Mouse (Mus musculus): ENCODE measurements around the gene Chrdl2. TPM values are rescaled to one million over a fixed set of nuclear protein-coding genes. Genes with fewer than 3 reads are reported as not detected.
"Not testable (repeated sequence)": the region's sequence is repeated elsewhere in the genome, so short reads cannot be mapped to it uniquely, and the experiment has no call there.

The Chrdl2 gene
- polyA plus RNA-seq, 1 experiment from 2014 or later = not detected

DNA sequence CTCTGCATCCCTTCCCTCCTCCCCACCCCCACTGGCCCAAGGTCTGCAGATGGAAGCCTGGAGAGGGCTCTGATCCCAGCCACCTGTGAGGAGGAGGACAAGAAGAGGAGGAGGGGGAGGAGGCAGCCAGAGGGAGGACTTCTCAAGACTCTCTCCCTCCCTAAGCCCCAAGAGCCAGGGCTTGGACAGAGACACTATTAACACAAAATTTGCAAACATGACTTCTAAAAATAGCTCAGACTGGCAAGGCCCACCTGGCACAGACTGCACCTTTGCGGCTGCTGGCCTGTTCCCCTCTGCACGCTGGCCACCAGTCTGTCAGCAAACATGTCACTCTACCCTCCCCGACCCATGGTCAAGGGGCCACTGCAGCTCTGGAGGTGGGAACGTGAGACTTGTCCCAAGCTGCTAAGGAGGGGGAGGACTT lies 37.6 kb downstream of the Chrdl2 start:
- DNase-seq (ENCODE audit: low spot score, missing footprints) (no peak), ATAC-seq (ENCODE audit: low FRiP score) (no peak)
- no peaks in the 10 kb centered on the region for H3K27me3 ChIP-seq (ENCODE audit: control insufficient read depth, insufficient read depth, low read length)
- H3K4me1 ChIP-seq (ENCODE audit: control insufficient read depth, insufficient read depth, low read length) = peaks cover 7% of the 10 kb centered on the region
- 59% methylated on average over 4 of the region's 4 CpGs for WGBS
- H3K36me3 ChIP-seq (ENCODE audit: control insufficient read depth, insufficient read depth, low read length) = no peaks in the 10 kb centered on the region
- H3K9ac ChIP-seq (ENCODE audit: low read length) = no peak overlapping the region
- H3K4me3 ChIP-seq (ENCODE audit: low read depth, low read length) = no peak overlapping the region
- H3K4me2 ChIP-seq = no peak overlapping the region
- H3K9me3 ChIP-seq (ENCODE audit: control insufficient read depth, low read length) = no peaks in the 10 kb centered on the region
- H3K27ac ChIP-seq (ENCODE audit: low read depth, low read length) = no peak overlapping the region

DNA sequence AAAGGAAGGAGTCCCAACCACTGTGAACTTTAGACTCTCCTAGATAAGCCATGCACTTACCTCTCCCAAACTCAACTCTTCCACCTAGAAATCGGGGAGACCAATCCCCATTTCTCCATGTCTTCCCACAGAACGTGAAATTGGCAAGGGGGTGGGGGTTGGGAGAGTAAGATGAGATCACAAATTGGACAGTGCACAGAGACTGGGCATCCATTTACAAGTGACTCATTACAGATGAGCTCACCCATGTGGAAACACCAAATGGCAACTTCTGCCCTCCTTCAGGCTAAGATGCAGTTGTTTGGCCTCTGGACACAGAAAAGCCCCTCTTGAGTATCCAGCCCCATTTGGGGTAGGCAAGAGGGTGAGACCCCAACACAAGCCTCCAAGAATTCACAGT lies 40.5 kb downstream of the Chrdl2 start:
- no peak overlapping the region for H3K9ac ChIP-seq (ENCODE audit: low read length)
- ATAC-seq (ENCODE audit: low FRiP score) = no peak
- H3K4me2 ChIP-seq = no peak overlapping the region
- no peaks in the 10 kb centered on the region for H3K36me3 ChIP-seq (ENCODE audit: control insufficient read depth, insufficient read depth, low read length)
- no peak overlapping the region for H3K4me3 ChIP-seq (ENCODE audit: low read depth, low read length)
- no peaks in the 10 kb centered on the region for H3K9me3 ChIP-seq (ENCODE audit: control insufficient read depth, low read length)
- H3K4me1 ChIP-seq (ENCODE audit: control insufficient read depth, insufficient read depth, low read length) = peaks cover 7% of the 10 kb centered on the region
- no peaks in the 10 kb centered on the region for H3K27me3 ChIP-seq (ENCODE audit: control insufficient read depth, insufficient read depth, low read length)
- no peak overlapping the region for H3K27ac ChIP-seq (ENCODE audit: low read depth, low read length)
- 75% methylated on average over 2 of the region's 2 CpGs for WGBS
- no peak for DNase-seq (ENCODE audit: low spot score, missing footprints)

DNA sequence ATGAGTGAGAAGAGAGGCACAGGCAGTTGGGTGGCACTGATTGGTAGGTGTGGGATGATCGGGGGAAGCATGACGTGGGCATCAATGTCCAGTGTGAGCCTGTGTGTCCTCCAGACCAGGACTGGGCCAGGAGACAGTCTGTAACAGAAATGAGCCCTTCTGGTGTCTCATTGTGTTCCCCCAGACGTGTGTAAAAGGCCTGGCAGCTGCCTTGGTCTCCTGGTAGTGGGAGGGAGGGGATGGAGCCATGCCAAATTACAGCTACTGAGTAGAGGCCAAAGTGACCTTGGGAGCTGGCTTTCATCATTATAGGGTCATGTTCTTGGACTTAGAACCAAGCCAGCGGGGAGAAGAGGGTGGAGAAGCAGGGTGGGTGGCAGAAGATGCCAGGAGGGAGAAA lies 45.9 kb downstream of the Chrdl2 start:
- H3K27ac ChIP-seq (ENCODE audit: low read depth, low read length) = no peak overlapping the region
- H3K4me2 ChIP-seq = no peak overlapping the region
- H3K9ac ChIP-seq (ENCODE audit: low read length) = no peak overlapping the region
- H3K27me3 ChIP-seq (ENCODE audit: control insufficient read depth, insufficient read depth, low read length) = no peaks in the 10 kb centered on the region
- H3K36me3 ChIP-seq (ENCODE audit: control insufficient read depth, insufficient read depth, low read length) = no peaks in the 10 kb centered on the region
- DNase-seq (ENCODE audit: low spot score, missing footprints) (no peak), ATAC-seq (ENCODE audit: low FRiP score) (no peak)
- H3K4me3 ChIP-seq (ENCODE audit: low read depth, low read length) = no peak overlapping the region
- WGBS = 71% methylated on average over 4 of the region's 4 CpGs
- H3K9me3 ChIP-seq (ENCODE audit: control insufficient read depth, low read length) = no peaks in the 10 kb centered on the region
- H3K4me1 ChIP-seq (ENCODE audit: control insufficient read depth, insufficient read depth, low read length) = no peaks in the 10 kb centered on the region

DNA sequence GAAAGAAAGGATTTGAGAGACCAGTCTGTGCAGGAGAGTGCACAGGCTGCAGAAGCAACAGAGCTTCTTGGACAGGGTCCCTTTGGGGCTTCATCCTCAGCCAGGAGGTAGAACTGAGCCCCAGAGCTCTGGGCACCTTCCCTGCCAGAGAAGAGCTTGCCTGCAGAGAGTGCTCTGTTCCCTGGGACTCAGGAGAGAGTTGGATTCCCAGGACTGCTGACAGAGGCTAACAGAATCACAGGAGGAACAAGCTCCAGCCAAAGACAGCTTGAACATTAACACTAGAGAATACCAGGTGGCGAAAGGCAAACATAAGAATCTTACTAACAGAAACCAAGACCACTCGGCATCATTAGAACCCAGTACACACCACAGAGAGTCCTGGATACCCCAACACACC lies 47.0 kb downstream of the Chrdl2 start:
- H3K36me3 ChIP-seq (ENCODE audit: control insufficient read depth, insufficient read depth, low read length); ATAC-seq (ENCODE audit: low FRiP score); H3K4me3 ChIP-seq (ENCODE audit: low read depth, low read length); H3K4me1 ChIP-seq (ENCODE audit: control insufficient read depth, insufficient read depth, low read length); H3K27me3 ChIP-seq (ENCODE audit: control insufficient read depth, insufficient read depth, low read length); H3K4me2 ChIP-seq; DNase-seq (ENCODE audit: low spot score, missing footprints); H3K9ac ChIP-seq (ENCODE audit: low read length); H3K9me3 ChIP-seq (ENCODE audit: control insufficient read depth, low read length); H3K27ac ChIP-seq (ENCODE audit: low read depth, low read length): not testable (repeated sequence)
- 93% methylated on average over 2 of the region's 2 CpGs for WGBS

DNA sequence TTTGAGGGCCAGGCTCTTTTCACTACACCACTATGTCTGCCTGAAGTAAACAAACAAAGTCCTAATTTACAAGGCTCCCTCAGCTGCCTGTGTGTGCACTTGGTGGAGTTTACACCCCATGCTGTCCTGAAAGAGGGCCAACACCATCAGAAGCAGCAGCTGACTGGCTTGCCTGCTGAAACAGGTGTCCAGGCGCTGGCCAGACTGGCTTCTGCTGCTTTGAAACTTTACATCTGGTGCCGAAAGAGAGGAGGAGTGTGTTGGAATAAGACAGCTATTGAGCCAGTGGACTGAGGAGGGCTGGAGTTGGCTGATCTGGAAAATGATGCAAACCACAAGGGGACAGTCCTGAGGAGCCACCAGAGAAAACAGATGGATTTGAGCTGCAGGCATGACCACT lies 68.0 kb downstream of the Chrdl2 start:
- no peak overlapping the region for H3K4me3 ChIP-seq (ENCODE audit: low read depth, low read length)
- H3K4me2 ChIP-seq = no peak overlapping the region
- 87% methylated on average over 2 of the region's 2 CpGs for WGBS
- H3K9me3 ChIP-seq (ENCODE audit: control insufficient read depth, low read length) = no peaks in the 10 kb centered on the region
- H3K4me1 ChIP-seq (ENCODE audit: control insufficient read depth, insufficient read depth, low read length) = no peaks in the 10 kb centered on the region
- H3K27me3 ChIP-seq (ENCODE audit: control insufficient read depth, insufficient read depth, low read length) = no peaks in the 10 kb centered on the region
- DNase-seq (ENCODE audit: low spot score, missing footprints) = no peak
- no peak overlapping the region for H3K9ac ChIP-seq (ENCODE audit: low read length)
- ATAC-seq (ENCODE audit: low FRiP score) = no peak
- no peak overlapping the region for H3K27ac ChIP-seq (ENCODE audit: low read depth, low read length)
- H3K36me3 ChIP-seq (ENCODE audit: control insufficient read depth, insufficient read depth, low read length) = no peaks in the 10 kb centered on the region

DNA sequence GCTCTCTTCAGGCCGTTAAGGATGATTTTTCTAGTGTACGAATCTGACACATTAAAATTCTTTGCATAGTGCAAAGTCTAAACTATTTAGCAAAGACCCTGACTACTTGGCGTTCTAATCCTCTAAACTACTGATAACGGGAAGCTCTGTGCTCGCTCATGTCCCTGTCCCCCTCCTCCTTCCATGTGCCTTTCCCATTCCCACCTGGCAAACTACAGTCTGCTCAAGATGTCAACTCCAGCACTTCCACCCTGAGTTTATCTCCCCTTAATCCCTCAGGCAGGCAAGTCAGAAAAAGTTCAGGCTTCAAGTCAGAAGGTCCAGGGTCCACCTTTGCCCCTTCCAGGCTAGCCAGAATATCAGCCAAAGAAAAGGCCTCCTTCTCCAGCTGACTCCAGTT lies 70.3 kb downstream of the Chrdl2 start:
- H3K36me3 ChIP-seq (ENCODE audit: control insufficient read depth, insufficient read depth, low read length) = no peaks in the 10 kb centered on the region
- WGBS = 89% methylated on average over 5 of the region's 5 CpGs
- ATAC-seq (ENCODE audit: low FRiP score) = no peak

DNA sequence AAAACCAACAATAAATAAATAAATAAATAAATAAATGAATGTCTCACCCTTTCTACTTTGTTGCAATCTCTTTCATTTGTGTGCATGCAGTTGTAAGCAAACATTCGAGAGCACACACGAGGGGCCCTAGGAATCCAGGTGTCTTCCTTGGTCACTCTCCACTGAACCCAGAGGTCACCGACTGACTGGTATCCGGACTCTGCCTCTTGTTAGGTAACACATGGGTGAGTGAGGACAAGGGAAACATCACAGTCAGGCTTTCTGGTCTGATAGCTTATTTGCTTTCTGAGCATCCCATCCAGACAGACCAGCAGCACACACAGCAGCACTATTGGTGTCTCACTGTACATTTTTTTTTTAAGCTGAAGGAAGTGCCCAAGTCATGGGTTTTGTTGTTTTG lies 71.1 kb downstream of the Chrdl2 start:
- H3K4me3 ChIP-seq (ENCODE audit: low read depth, low read length) = no peak overlapping the region
- ATAC-seq (ENCODE audit: low FRiP score) (no peak), DNase-seq (ENCODE audit: low spot score, missing footprints) (no peak)
- no peaks in the 10 kb centered on the region for H3K27me3 ChIP-seq (ENCODE audit: control insufficient read depth, insufficient read depth, low read length)
- H3K4me2 ChIP-seq = no peak overlapping the region
- 87% methylated on average over 4 of the region's 4 CpGs for whole genome bisulfite sequencing
- no peak overlapping the region for H3K9ac ChIP-seq (ENCODE audit: low read length)
- no peaks in the 10 kb centered on the region for H3K36me3 ChIP-seq (ENCODE audit: control insufficient read depth, insufficient read depth, low read length)
- H3K9me3 ChIP-seq (ENCODE audit: control insufficient read depth, low read length) = no peaks in the 10 kb centered on the region
- no peak overlapping the region for H3K27ac ChIP-seq (ENCODE audit: low read depth, low read length)
- no peaks in the 10 kb centered on the region for H3K4me1 ChIP-seq (ENCODE audit: control insufficient read depth, insufficient read depth, low read length)

More for the DNA sequence above, 70.3 kb downstream of the Chrdl2 start:
- Histone ChIP-seq H3K27ac (ENCODE audit: low read depth, low read length) (no peak overlapping the region), H3K9ac (ENCODE audit: low read length) (no peak overlapping the region), H3K4me3 (ENCODE audit: low read depth, low read length) (no peak overlapping the region), H3K4me2 (no peak overlapping the region), H3K4me1 (ENCODE audit: control insufficient read depth, insufficient read depth, low read length) (no peaks in the 10 kb centered on the region), H3K27me3 (ENCODE audit: control insufficient read depth, insufficient read depth, low read length) (no peaks in the 10 kb centered on the region), H3K9me3 (ENCODE audit: control insufficient read depth, low read length) (no peaks in the 10 kb centered on the region)
- DNase-seq (ENCODE audit: low spot score, missing footprints) = no peak

DNA sequence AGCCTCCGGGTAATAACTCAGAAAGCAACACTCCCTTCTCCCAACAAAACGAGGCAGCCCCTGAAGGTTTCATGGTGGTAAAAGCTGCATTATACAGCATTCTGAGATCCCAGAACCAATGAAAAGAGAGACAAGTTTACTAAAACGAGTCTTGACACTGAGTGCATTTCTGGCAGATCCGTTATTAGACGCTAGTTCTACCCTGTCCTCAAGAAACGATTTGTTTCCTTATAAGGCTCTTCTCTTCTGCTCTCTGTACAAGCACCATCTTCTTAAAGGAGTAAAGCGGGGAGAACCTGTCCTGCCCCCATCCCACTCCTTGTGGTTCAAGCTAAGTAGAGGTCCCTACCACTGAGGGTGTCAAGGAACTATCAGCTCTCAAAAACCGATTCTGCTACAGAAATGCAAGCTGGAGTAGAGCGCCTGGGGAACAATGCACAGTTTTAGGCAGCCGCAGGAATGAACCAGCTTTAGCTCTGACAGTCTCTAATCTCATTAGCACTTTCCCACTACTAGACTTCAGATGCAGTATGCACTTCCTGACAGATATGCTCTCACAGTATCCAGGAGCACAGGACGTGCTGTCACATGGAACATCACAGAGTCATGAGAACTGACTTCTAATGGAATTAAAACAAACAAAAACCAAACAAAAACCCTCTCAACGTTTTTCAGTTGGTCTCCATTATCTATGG lies 74.3 kb downstream of the Chrdl2 start:
- ATAC-seq (ENCODE audit: low FRiP score) (no peak), DNase-seq (ENCODE audit: low spot score, missing footprints) (no peak)
- H3K9ac ChIP-seq (ENCODE audit: low read length) = no peak overlapping the region
- 67% methylated on average over 12 of the region's 12 CpGs for WGBS
- no peak overlapping the region for H3K27ac ChIP-seq (ENCODE audit: low read depth, low read length)
- no peaks in the 10 kb centered on the region for H3K4me1 ChIP-seq (ENCODE audit: control insufficient read depth, insufficient read depth, low read length)
- no peaks in the 10 kb centered on the region for H3K9me3 ChIP-seq (ENCODE audit: control insufficient read depth, low read length)
- no peak overlapping the region for H3K4me3 ChIP-seq (ENCODE audit: low read depth, low read length)
- no peak overlapping the region for H3K4me2 ChIP-seq
- no peaks in the 10 kb centered on the region for H3K27me3 ChIP-seq (ENCODE audit: control insufficient read depth, insufficient read depth, low read length)
- peaks cover 6% of the 10 kb centered on the region; the same call in 1 of the 2 replicates for H3K36me3 ChIP-seq (ENCODE audit: control insufficient read depth, insufficient read depth, low read length)

DNA sequence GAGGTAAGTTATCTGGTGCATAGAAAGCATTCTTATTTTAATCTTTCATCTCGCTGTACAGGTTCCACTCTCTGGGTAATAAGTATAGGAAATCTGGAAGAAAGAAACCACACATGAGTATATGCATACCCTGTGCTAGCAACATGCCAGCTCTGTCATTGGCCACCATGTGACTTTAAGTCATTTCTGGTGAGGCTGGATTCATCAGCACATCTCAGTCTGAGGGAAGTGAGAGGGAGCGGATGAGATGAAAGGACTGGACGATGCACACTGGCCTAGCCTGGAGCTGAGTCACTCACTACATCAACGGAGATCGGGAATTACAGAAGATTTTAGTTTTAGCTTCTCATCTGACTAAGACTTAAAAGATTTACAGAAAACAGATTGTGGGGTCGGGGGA lies 76.9 kb downstream of the Chrdl2 start:
- no peak overlapping the region for H3K9ac ChIP-seq (ENCODE audit: low read length)
- WGBS = 95% methylated on average over 6 of the region's 6 CpGs
- H3K27ac ChIP-seq (ENCODE audit: low read depth, low read length) = no peak overlapping the region
- H3K27me3 ChIP-seq (ENCODE audit: control insufficient read depth, insufficient read depth, low read length) = no peaks in the 10 kb centered on the region
- H3K36me3 ChIP-seq (ENCODE audit: control insufficient read depth, insufficient read depth, low read length) = peaks cover 19% of the 10 kb centered on the region
- no peak for ATAC-seq (ENCODE audit: low FRiP score)
- no peaks in the 10 kb centered on the region for H3K9me3 ChIP-seq (ENCODE audit: control insufficient read depth, low read length)
- no peaks in the 10 kb centered on the region for H3K4me1 ChIP-seq (ENCODE audit: control insufficient read depth, insufficient read depth, low read length)
- H3K4me3 ChIP-seq (ENCODE audit: low read depth, low read length) = no peak overlapping the region
- no peak overlapping the region for H3K4me2 ChIP-seq
- DNase-seq (ENCODE audit: low spot score, missing footprints) = no peak

Data from midbrain, embryonic 11.5 days (tissue).